Mouse (Mus musculus) intestine, embryonic 14.5 days (tissue): ENCODE results near the gene Sfrp4. TPM values are rescaled to one million over a fixed set of nuclear protein-coding genes. Genes with fewer than 3 reads are reported as not detected.
A peak's percentile ranks its signal among the peaks of the same experiment; 100 is the strongest.
"Not testable (repeated sequence)": the region's sequence is repeated elsewhere in the genome, so short reads cannot be mapped to it uniquely, and the experiment has no call there.

Experiments
- ATAC-seq: fragments of 200-750 bp; cut with Nextera tagmentation; replicated peaks from 2 replicates; pipeline ENCODE4 v1.8.0; 2017; ENCODE audit warnings: low read depth, moderate number of reproducible peaks, moderate TSS enrichment, moderate library complexity; ENCODE audit not compliant: low FRiP score, low TSS enrichment
- DNase-seq: peaks from one replicate; pipeline ENCODE4 v3.0.0-alpha.2; 2018; ENCODE audit warnings: low spot score
- H3K27ac ChIP-seq: fragments of 300-500 bp; sonication (generic); 2 replicates; pipeline ENCODE4 v1.5.1; 2014; ENCODE audit warnings: low read depth, mild to moderate bottlenecking, control low read depth
- H3K27me3 ChIP-seq: fragments of 300-500 bp; sonication (generic); replicated peaks from 2 replicates; pipeline ENCODE4 v1.6.1; 2014; ENCODE audit warnings: low read length, control low read depth; ENCODE audit not compliant: control insufficient read depth, insufficient read depth
- H3K36me3 ChIP-seq: fragments of 300-500 bp; sonication (generic); 2 replicates; pipeline ENCODE4 v1.6.1; 2014; ENCODE audit warnings: low read length, control low read depth; ENCODE audit not compliant: control insufficient read depth, insufficient read depth
- H3K4me1 ChIP-seq: fragments of 300-500 bp; sonication (generic); replicated peaks from 2 replicates; pipeline ENCODE4 v1.6.1; 2014; ENCODE audit warnings: low read length, control low read depth, mixed read lengths; ENCODE audit not compliant: control insufficient read depth, insufficient read depth
- H3K4me2 ChIP-seq: fragments of 300-500 bp; sonication (generic); 2 replicates; pipeline ENCODE4 v1.6.1; 2014; ENCODE audit warnings: low read length
- H3K4me3 ChIP-seq: fragments of 300-500 bp; sonication (generic); 2 replicates; pipeline ENCODE4 v1.5.1; 2014; ENCODE audit warnings: low read depth, low read length, control low read depth, mixed read lengths
- H3K9ac ChIP-seq: fragments of 300-500 bp; sonication (generic); 2 replicates; pipeline ENCODE4 v1.6.1; 2014; ENCODE audit warnings: mild to moderate bottlenecking, low read length
- H3K9me3 ChIP-seq: fragments of 300-500 bp; sonication (generic); 2 replicates; pipeline ENCODE4 v1.6.1; 2016; ENCODE audit warnings: low read length, control low read depth; ENCODE audit not compliant: control insufficient read depth
- WGBS: fragments of 180-500 bp; shearing (Covaris S2); extraction: QIAGEN DNeasy Blood & Tissue Kit; methylation state at CpG from one replicate; pipeline ENCODE4 v1.1.7; 2014; 5-methylcytosine and 5-hydroxymethylcytosine counted together
- polyA plus RNA-seq: library from polyadenylated mRNA; unstranded; fragments of >200 nt; fragmentation: Nextera tagmentation; extraction: Ambion mirVana; gene quantifications from 2 replicates; pipeline ENCODE4 v1.2.1, GENCODE M21; 2014

The Sfrp4 gene
- 0.39 and 0.58 TPM in 2 replicates for polyA plus RNA-seq

DNA sequence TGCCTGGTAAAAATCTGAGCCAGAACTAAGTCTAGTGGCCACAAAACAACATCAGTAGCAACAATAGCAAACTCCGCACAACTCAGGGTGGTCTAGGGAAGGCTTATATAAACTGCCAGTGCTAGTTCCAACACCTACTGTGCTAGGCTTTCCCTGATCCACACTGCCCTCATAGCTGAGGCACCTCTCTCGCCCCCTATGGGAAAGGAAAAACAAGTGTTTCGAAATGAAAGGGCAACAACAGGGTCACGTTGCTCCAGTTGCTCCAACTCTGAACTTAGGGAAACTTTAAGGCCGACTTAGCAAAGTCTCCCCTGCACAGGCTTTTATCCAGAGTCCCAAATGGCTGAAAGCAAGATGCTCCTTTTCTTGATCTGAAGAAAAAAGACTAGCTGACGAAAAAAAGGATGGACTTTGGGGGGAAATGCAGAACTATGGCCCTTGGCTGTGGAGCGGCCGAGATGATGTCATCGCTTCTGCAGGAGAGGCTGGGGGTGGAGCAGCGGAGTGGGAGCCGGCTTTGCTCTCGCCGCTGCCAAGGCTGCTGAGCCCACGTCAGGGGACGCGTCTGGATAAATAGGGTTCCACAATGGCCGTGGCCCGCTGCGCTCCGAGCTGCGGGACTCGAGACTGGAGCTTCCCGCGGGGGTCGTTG, at the start of gene Sfrp4:
Gene Sfrp4, plus strand, starts transcription at position 532 of the 655 bp plus-strand sequence.
- ATAC-seq: peak; percentile 70
- H3K9me3 ChIP-seq: no peaks in the 10 kb centered on the region
- peak within 1 kb of the TSS; percentile 86 for H3K4me2 ChIP-seq
- no peaks in the 10 kb centered on the region for H3K4me1 ChIP-seq
- H3K27me3 ChIP-seq: peaks cover 23% of the 10 kb centered on the region
- no peaks in the 10 kb centered on the region for H3K36me3 ChIP-seq
- no peak within 1 kb of the TSS for H3K27ac ChIP-seq
- 4% methylated on average over 25 of the region's 25 CpGs for WGBS
- peak within 1 kb of the TSS; percentile 42 for H3K9ac ChIP-seq
- peak within 1 kb of the TSS; percentile 49 for H3K4me3 ChIP-seq
- peak; percentile 66 for DNase-seq

DNA sequence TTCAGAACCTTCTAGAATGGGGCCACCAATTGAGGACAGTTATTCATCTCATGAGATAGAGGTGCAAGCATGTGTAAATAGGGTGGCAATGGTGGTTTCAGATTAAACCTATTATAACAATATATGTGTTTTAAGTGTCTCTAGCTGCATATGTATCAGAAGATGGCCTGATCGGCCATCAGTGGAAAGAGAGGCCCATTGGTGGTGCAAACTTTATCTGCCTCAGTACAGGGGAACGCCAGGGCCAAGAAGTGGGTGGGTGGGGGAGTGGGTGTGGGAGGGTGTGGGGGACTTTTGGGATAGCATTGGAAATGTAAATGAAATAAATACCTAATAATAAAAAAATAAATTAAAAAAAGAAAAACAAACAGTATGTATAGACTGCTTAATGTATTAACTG, 48.2 kb upstream of the Sfrp4 start:
- not testable (repeated sequence) for H3K4me2 ChIP-seq, ATAC-seq, H3K36me3 ChIP-seq, H3K27me3 ChIP-seq, H3K9ac ChIP-seq, H3K4me3 ChIP-seq, H3K4me1 ChIP-seq, DNase-seq, H3K9me3 ChIP-seq, H3K27ac ChIP-seq
- WGBS: 91% methylated on average over 2 of the region's 2 CpGs

DNA sequence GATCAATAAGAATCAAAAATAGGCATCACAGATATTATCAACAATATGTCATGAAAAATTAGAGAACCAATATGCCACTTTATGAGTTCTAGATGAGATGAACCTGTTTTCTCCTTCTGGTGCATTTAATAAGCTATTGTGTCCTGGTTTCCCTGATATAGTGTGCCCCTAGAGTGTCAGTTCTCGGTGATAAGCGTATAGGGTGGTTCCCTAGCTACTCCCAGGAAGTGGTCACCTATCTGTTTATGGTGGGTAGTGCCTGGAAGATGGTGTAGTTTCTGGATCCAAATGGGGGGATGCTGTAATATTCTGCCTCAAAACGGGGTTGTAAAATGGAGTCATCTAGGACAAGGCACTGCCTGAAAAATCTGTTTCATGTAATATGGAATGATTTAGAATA, 47.0 kb upstream of the Sfrp4 start:
- DNase-seq (no peak), ATAC-seq (no peak)
- Histone ChIP-seq H3K9ac (no peak overlapping the region), H3K4me2 (no peak overlapping the region), H3K4me3 (no peak overlapping the region), H3K9me3 (no peaks in the 10 kb centered on the region), H3K27me3 (no peaks in the 10 kb centered on the region), H3K4me1 (no peaks in the 10 kb centered on the region), H3K36me3 (no peaks in the 10 kb centered on the region), H3K27ac (no peak overlapping the region)
- 88% methylated on average over 3 of the region's 3 CpGs for WGBS

DNA sequence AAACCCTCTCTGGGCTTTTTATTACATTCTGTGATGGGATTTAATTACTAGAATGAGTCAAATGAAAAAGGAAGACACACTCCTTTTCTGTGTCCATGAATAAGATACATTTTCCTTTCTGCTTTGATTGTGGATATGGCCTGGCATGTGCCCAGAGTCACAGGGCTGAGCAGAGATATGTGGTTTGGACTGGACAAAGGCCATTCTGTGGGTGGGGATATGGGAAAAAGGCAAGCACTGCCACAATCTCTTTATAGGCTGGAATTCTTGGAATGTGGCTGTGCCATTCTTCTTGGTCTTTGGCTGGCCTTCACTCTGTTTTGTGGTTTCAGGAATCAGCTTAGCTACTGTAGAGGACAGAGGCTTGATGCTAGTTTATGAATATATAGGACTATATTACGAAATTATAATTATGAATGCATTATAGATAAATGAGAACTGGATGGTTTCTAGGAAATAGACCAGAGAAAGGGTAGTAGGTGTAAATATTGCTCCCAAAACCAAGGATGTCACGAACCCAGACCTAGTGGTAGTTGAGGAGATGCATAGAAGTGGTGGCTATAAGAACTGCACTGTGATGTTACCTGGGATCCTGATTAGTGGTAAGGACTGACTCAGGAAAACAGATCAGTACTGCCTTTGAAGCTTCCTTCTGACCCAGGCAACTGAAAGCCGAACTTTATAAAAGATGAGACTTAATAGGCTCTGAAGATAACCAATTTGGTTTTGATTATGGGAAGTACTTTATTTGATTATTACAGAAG, 31.7 kb upstream of the Sfrp4 start:
- no peaks in the 10 kb centered on the region for H3K27me3 ChIP-seq
- DNase-seq (no peak), ATAC-seq (no peak)
- H3K4me2 ChIP-seq: no peak overlapping the region
- no peak overlapping the region for H3K4me3 ChIP-seq
- no peak overlapping the region for H3K9ac ChIP-seq
- 89% methylated on average over 3 of the region's 3 CpGs for WGBS
- no peaks in the 10 kb centered on the region for H3K9me3 ChIP-seq
- H3K4me1 ChIP-seq: no peaks in the 10 kb centered on the region
- no peaks in the 10 kb centered on the region for H3K36me3 ChIP-seq
- no peak overlapping the region for H3K27ac ChIP-seq

DNA sequence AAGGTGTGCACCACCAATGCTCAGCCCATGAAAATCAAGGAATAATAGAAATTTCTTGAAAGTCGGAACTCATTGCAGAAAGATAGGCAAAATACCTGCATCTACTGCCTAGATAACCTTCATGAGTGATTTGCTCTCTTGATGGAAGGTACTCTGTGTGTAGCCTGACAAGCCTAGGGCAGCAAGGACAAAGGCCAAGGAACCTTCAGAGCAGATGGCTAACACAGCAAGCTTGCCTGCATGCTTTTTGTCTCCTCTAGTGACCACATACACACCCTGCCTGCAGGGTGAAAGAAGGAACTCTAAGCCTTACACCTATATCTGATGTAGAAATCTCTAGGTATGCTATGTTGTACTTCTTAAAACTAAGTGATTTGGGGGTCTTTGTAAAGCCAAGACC, 27.8 kb upstream of the Sfrp4 start:
- ATAC-seq: no peak
- Histone ChIP-seq H3K27me3 (no peaks in the 10 kb centered on the region), H3K9ac (no peak overlapping the region), H3K4me2 (no peak overlapping the region), H3K9me3 (no peaks in the 10 kb centered on the region), H3K4me3 (no peak overlapping the region), H3K4me1 (no peaks in the 10 kb centered on the region), H3K36me3 (no peaks in the 10 kb centered on the region), H3K27ac (no peak overlapping the region)
- 97% methylated on average over 1 of the region's 1 CpGs for WGBS
- no peak for DNase-seq

DNA sequence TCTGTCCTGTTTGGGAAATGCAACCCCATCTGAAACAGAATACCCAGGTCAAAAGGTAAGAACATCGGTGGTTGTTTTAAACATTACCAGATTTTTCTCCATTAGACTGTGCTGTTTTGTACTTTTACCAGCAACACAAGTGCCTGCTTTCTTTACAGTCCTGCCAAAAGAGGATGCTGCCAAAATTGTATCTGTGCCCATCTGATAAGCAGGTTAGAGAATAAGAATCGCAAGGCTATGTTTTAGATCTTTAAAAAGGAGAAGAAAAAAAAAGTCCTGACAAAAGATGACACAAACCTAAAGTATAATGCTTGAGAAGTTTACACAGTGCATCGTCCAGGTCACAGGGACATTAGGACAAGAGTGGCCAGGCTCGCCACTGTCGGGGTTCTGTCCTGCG, 23.7 kb upstream of the Sfrp4 start:
- DNase-seq (no peak), ATAC-seq (no peak)
- Histone ChIP-seq H3K27ac (no peak overlapping the region), H3K9ac (no peak overlapping the region), H3K36me3 (no peaks in the 10 kb centered on the region), H3K27me3 (no peaks in the 10 kb centered on the region), H3K4me1 (no peaks in the 10 kb centered on the region), H3K9me3 (no peaks in the 10 kb centered on the region), H3K4me2 (no peak overlapping the region), H3K4me3 (no peak overlapping the region)
- 78% methylated on average over 6 of the region's 6 CpGs for WGBS

DNA sequence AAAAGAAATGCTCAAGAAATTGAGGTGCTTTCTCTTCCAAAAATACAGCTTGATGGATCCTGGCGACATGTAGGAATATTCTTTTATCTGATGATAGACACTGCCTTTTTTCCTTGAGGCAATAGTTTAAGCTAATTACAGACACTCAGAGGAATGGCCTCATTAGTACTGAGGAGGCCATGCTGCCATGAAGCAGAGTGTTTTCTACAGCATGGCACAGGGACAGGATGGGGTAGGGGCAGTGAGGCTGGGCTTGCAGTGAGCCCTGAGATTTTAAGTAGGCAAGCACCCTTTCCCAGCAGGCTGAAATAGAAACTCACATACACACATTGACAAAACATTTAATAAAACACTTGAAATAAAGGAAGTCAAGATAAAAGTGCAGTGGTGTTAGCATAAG, 20.4 kb upstream of the Sfrp4 start:
- no peak overlapping the region for H3K9ac ChIP-seq
- DNase-seq: no peak
- 92% methylated on average over 1 of the region's 1 CpGs for WGBS
- H3K4me3 ChIP-seq: no peak overlapping the region
- H3K4me1 ChIP-seq: no peaks in the 10 kb centered on the region
- no peaks in the 10 kb centered on the region for H3K36me3 ChIP-seq
- no peak overlapping the region for H3K4me2 ChIP-seq
- H3K9me3 ChIP-seq: no peaks in the 10 kb centered on the region
- H3K27me3 ChIP-seq: no peaks in the 10 kb centered on the region
- ATAC-seq: no peak
- H3K27ac ChIP-seq: no peak overlapping the region

DNA sequence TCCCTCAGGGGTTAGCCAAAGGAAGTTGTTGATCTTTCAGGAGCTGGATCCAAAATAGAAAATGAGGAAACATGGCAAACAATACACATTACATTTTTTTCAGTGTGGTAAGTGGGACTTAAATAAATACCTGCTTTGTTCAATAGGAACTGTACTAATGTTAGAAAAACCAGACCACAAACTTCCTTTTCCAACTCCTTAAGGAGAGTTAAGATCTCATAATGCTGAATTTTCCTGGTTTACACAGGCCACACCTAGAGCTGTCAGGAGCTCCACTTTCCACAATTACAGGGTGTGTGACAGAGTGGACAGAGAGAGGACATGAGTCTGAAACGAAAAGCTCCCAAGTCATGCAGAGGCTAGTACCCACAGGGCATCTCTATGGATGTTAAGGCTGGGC, 19.2 kb upstream of the Sfrp4 start:
- no peak overlapping the region for H3K4me2 ChIP-seq
- no peak overlapping the region for H3K9ac ChIP-seq
- 74% methylated on average over 1 of the region's 1 CpGs for WGBS

DNA sequence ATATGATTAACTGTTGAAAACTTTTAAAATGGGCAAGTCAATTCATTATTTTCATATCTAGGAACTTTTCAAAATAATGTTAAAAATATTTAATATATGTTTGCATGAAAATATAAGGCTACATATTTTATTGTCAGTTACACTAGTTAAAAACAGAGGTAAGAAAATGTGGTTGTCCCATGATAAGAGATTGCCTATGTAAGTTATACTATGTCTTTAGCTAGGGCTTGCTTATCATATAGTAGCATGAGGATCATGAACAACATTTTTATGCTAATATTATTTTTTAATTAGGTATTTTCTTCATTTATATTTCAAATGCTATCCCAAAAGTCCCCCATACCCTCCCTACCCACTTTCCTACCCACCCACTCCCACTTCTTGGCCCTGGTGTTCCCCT, 18.0 kb upstream of the Sfrp4 start:
- H3K4me2 ChIP-seq: no peak overlapping the region
- H3K4me1 ChIP-seq: no peaks in the 10 kb centered on the region
- no peaks in the 10 kb centered on the region for H3K27me3 ChIP-seq
- H3K4me3 ChIP-seq: no peak overlapping the region
- H3K36me3 ChIP-seq: no peaks in the 10 kb centered on the region
- ATAC-seq: no peak
- no peak for DNase-seq
- H3K9me3 ChIP-seq: no peaks in the 10 kb centered on the region
- no peak overlapping the region for H3K27ac ChIP-seq
- H3K9ac ChIP-seq: no peak overlapping the region

More for the DNA sequence above, 19.2 kb upstream of the Sfrp4 start:
- no peaks in the 10 kb centered on the region for H3K36me3 ChIP-seq
- no peaks in the 10 kb centered on the region for H3K27me3 ChIP-seq
- H3K27ac ChIP-seq: no peak overlapping the region
- no peak for DNase-seq
- ATAC-seq: no peak
- H3K4me1 ChIP-seq: no peaks in the 10 kb centered on the region
- no peak overlapping the region for H3K4me3 ChIP-seq
- H3K9me3 ChIP-seq: no peaks in the 10 kb centered on the region
